Mouse (Mus musculus) heart, postnatal 0 days (tissue): ENCODE measurements around the gene Fam208a.

Source experiments
- CTCF ChIP-seq: IDR thresholded peaks from 2 replicates; pipeline ENCODE4 v1.5.1; 2016; ENCODE audit warnings: antibody characterized with exemption, control low read depth, low read depth
- EP300 ChIP-seq: IDR thresholded peaks from 2 replicates; pipeline ENCODE4 v1.6.1; 2016; ENCODE audit warnings: antibody characterized with exemption, low read depth

- TF ChIP-seq CTCF (no peak), EP300 (no peak)
Measured at GRCm38 (mm10) chr14:27444851-27445281, 16.2 kb downstream of the Fam208a start.
